ENCODE assay signal across 24 mouse cellular contexts in genomic region chr11:79074611-79075010, GRCm38 (mm10).
DNase-seq lines count a peak whose midpoint lies in the region; ATAC-seq and TF ChIP-seq lines count a peak whose summit lies in the region.
"Had no signal": no experiment of that assay in that cellular context is flagged by ENCODE, and none has a peak within 500 bp of the region (broad histone marks: within the 10 kb centered on the region; RNA-seq: fewer than 3 reads in every experiment).

No protein-coding gene starts in this region.

- DNase-seq in liver, embryonic 11.5 days (ENCODE audit: low spot score): no peak
- DNase-seq in liver: no peak
- DNase-seq in 416B (ENCODE audit: low read depth): peak; percentile 58
- DNase-seq in MEL (ENCODE audit: low read depth, low spot score): no peak
- no peak for DNase-seq in left cerebral cortex, adult 11 months (ENCODE audit: low spot score)
- DNase-seq: adrenal gland, adult 2 months; adrenal gland, postnatal 10 days; adrenal gland, postnatal 36 days; B cell, adult 2 months; cerebellum, adult 11-12 months; cerebellum, adult 2 months; cerebellum, adult 9-10 months; cerebellum, postnatal 10 days; cerebellum, postnatal 25 days; forebrain, postnatal 0 days had no signal

- H3K4me3 ChIP-seq in liver, embryonic 12.5 days: no peak overlapping the region
- no peak overlapping the region for H3K4me3 ChIP-seq in liver, embryonic 11.5 days (ENCODE audit: low read depth, low read length)
- H3K4me3 ChIP-seq in liver, embryonic 15.5 days (replicated peaks): no peak overlapping the region
- no peak overlapping the region for H3K4me3 ChIP-seq in MEL (ENCODE audit: control insufficient read depth in 1 of 2, insufficient read depth in 1 of 2, low read depth in 2 of 2, low read length in 2 of 2)
- H3K4me3 ChIP-seq: embryonic facial prominence, embryonic 10.5 days; embryonic facial prominence, embryonic 12.5 days; forebrain, embryonic 13.5 days; forebrain, embryonic 15.5 days had no signal

- no peak for TF ChIP-seq CTCF in MEL (IDR thresholded peaks at IDR 0.05 in 2 of 3, conservative IDR thresholded peaks at IDR 0.05 in 1 of 3; ENCODE audit: control insufficient read depth in 1 of 3, insufficient read depth in 1 of 3, low read depth in 2 of 3, low read length in 3 of 3, poor library complexity in 1 of 3, severe bottlenecking in 1 of 3)

- no peaks in the 10 kb centered on the region for H3K27me3 ChIP-seq in liver, embryonic 12.5 days (replicated peaks)
- no peaks in the 10 kb centered on the region for H3K27me3 ChIP-seq in liver, embryonic 11.5 days (replicated peaks; ENCODE audit: control insufficient read depth, insufficient read depth, low read length)
- H3K27me3 ChIP-seq in liver, embryonic 15.5 days: no peaks in the 10 kb centered on the region
- no peaks in the 10 kb centered on the region for H3K27me3 ChIP-seq in MEL (ENCODE audit: control insufficient read depth in 1 of 2, insufficient read depth in 2 of 2, low read length in 2 of 2)
- H3K27me3 ChIP-seq: CH12.LX; embryonic facial prominence, embryonic 12.5 days; forebrain, embryonic 13.5 days; forebrain, embryonic 15.5 days had no signal

- H3K4me2 ChIP-seq in liver, embryonic 12.5 days: peak overlapping the region; percentile 6; the same call in 1 of the 2 replicates
- H3K4me2 ChIP-seq in liver, embryonic 11.5 days: no peak overlapping the region
- 0 out of 2 replicates have a peak overlapping the region, but pooled peaks have one; percentile 11 for H3K4me2 ChIP-seq in liver, embryonic 15.5 days
- H3K4me2 ChIP-seq: embryonic facial prominence, embryonic 12.5 days; forebrain, embryonic 13.5 days; forebrain, embryonic 15.5 days had no signal

- H3K27ac ChIP-seq in liver, embryonic 12.5 days: peak overlapping the region; percentile 55; the same call in 1 of the 2 replicates
- no peak overlapping the region for H3K27ac ChIP-seq in liver, embryonic 11.5 days (ENCODE audit: low read depth, low read length)
- H3K27ac ChIP-seq in liver, embryonic 15.5 days (replicated peaks): peak overlapping the region; percentile 46
- no peak overlapping the region for H3K27ac ChIP-seq in MEL (ENCODE audit: control insufficient read depth, low read depth, low read length)
- H3K27ac ChIP-seq: embryonic facial prominence, embryonic 10.5 days; embryonic facial prominence, embryonic 12.5 days; forebrain, embryonic 13.5 days; forebrain, embryonic 15.5 days had no signal

- TF ChIP-seq EP300 in MEL (IDR thresholded peaks at IDR 0.05; ENCODE audit: low read depth in 1 of 2, low read length in 2 of 2): no peak

- H3K4me1 ChIP-seq in liver, embryonic 12.5 days: peaks cover 78% of the 10 kb centered on the region
- H3K4me1 ChIP-seq in liver, embryonic 11.5 days (replicated peaks; ENCODE audit: control insufficient read depth, insufficient read depth, low read length): peaks cover 47% of the 10 kb centered on the region
- peaks cover 74% of the 10 kb centered on the region for H3K4me1 ChIP-seq in liver, embryonic 15.5 days (replicated peaks)
- peaks cover 16 to 43% of the 10 kb centered on the region in 2 experiments for H3K4me1 ChIP-seq in MEL (ENCODE audit: control insufficient read depth in 1 of 2, insufficient read depth in 2 of 2, low read length in 2 of 2)

- peaks cover 2% of the 10 kb centered on the region; the same call in 1 of the 2 replicates for H3K79me2 ChIP-seq in MEL (ENCODE audit: control insufficient read depth, insufficient read depth, low read length, poor library complexity)

- no peak for TF ChIP-seq POLR2A in MEL (IDR thresholded peaks at IDR 0.05; ENCODE audit: control insufficient read depth in 1 of 2, insufficient read depth in 1 of 2, low read depth in 1 of 2, low read length in 2 of 2, poor library complexity in 1 of 2)

- 65% methylated on average over 3 of the region's 3 CpGs for WGBS in liver, embryonic 12.5 days (ENCODE audit: insufficient replicate concordance)
- WGBS in liver, embryonic 11.5 days: 71% methylated on average over 3 of the region's 3 CpGs
- 57% methylated on average over 3 of the region's 3 CpGs for whole genome bisulfite sequencing in liver, embryonic 15.5 days (ENCODE audit: insufficient replicate concordance)

- TF ChIP-seq RAD21 in MEL (IDR thresholded peaks at IDR 0.05; ENCODE audit: low read depth, low read length): no peak

- ATAC-seq in liver, embryonic 12.5 days: no peak
- no peak for ATAC-seq in liver, embryonic 11.5 days (replicated peaks; ENCODE audit: low FRiP score)
- no peak for ATAC-seq in liver, embryonic 15.5 days (ENCODE audit: insufficient read depth)
- ATAC-seq: CD4-positive, CD25-positive, alpha-beta regulatory T cell, adult 4 months; forebrain, embryonic 13.5 days; forebrain, embryonic 15.5 days; forebrain, postnatal 0 days had no signal

- no peak overlapping the region for H3K9ac ChIP-seq in liver, embryonic 12.5 days
- H3K9ac ChIP-seq in liver, embryonic 11.5 days (ENCODE audit: low read depth, low read length): no peak overlapping the region
- no peak overlapping the region for H3K9ac ChIP-seq in liver, embryonic 15.5 days
- no peak overlapping the region for H3K9ac ChIP-seq in MEL (ENCODE audit: control insufficient read depth, low read depth, low read length, poor library complexity, severe bottlenecking)
- H3K9ac ChIP-seq: embryonic facial prominence, embryonic 12.5 days; forebrain, embryonic 13.5 days; forebrain, embryonic 15.5 days; forebrain, postnatal 0 days had no signal

- H3K9me3 ChIP-seq in liver, embryonic 12.5 days (replicated peaks): no peaks in the 10 kb centered on the region
- H3K9me3 ChIP-seq in liver, embryonic 11.5 days (ENCODE audit: control insufficient read depth, low read length): no peaks in the 10 kb centered on the region
- no peaks in the 10 kb centered on the region for H3K9me3 ChIP-seq in liver, embryonic 15.5 days (replicated peaks)
- H3K9me3 ChIP-seq in MEL (replicated peaks; ENCODE audit: insufficient read depth, low read length): no peaks in the 10 kb centered on the region
- H3K9me3 ChIP-seq: embryonic facial prominence, embryonic 10.5 days; embryonic facial prominence, embryonic 12.5 days; forebrain, embryonic 13.5 days; forebrain, embryonic 15.5 days; G1E had no signal

- H3K36me3 ChIP-seq in liver, embryonic 12.5 days: peaks cover 8% of the 10 kb centered on the region
- H3K36me3 ChIP-seq in liver, embryonic 11.5 days (ENCODE audit: control insufficient read depth, insufficient read depth, low read length): no peaks in the 10 kb centered on the region
- H3K36me3 ChIP-seq in liver, embryonic 15.5 days (replicated peaks): no peaks in the 10 kb centered on the region
- H3K36me3 ChIP-seq in MEL (ENCODE audit: control insufficient read depth in 1 of 2, insufficient read depth in 2 of 2, low read length in 2 of 2): peaks cover 0 to 36% of the 10 kb centered on the region in 2 experiments; a peak in 2 of 4 replicates
- H3K36me3 ChIP-seq: embryonic facial prominence, embryonic 12.5 days; forebrain, embryonic 15.5 days had no signal

TF ChIP-seq in MEL, 35 proteins besides CTCF, POLR2A, EP300 and RAD21:
- TF ChIP-seq GATA1 (IDR thresholded peaks at IDR 0.05; ENCODE audit: low read depth, low read length) (peak; percentile 33; the same call in 1 of the 2 replicates), SMC3 (IDR thresholded peaks at IDR 0.05; ENCODE audit: low read depth, low read length) (no peak)

Comparison
In these comparisons a context has a peak if more than half of its experiments do, and no peak if none do; other contexts are left out.
1. H3K27ac ChIP-seq: peak in liver, embryonic 12.5 days (single experiment) and liver, embryonic 15.5 days (single experiment); none in liver, embryonic 11.5 days (single experiment) and MEL (single experiment).